Mouse (Mus musculus): ENCODE results near the gene Amh.

The Amh gene

DNA sequence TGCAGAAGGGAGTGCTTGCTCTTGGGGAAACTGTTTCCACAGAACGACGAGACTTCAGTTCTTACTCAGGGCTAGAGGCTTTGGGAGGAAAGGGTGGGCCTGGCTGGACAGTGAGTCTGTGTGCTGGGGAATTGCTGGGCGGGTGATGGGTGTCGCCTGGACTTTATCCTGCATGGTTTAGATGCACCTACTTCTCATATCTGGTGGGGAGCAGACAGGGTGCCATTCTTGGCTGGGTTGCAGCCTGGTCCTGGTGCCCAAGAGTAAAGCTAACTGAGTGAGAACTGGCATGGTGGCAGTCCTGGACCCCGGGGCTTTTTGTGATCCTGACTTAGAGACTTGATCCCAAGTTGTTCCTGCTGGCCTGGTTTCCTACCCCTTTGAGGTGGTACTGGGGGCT, 51.9 kb downstream of the Amh start:
- DNase-seq (ENCODE audit: low read depth, low spot score) = no peak

All from R1 (cell line).